In the genomic region with DNA sequence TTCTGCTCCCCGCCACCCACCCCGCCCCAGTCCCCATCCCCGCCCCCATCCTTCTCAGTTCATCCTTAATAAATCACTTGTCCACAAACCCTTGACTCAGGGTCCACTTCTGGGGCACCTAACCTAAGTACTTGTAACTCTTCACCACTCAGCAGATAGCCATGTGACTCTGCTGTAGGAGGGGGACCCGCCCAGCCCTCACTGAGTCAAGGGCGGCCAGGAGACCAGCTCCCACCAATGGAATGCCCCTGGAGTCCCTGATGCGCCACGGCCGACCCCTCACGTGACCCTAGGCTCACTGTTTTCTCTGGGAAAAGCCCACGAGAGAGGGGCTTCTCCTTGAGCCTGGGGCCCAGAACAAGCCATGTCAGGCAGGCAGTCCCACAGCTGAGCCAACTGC, we compare ENCODE assay signal across 19 mouse cellular contexts. TPM values are rescaled to one million over a fixed set of nuclear protein-coding genes. Genes with fewer than 3 reads are reported as not detected.
A peak's percentile ranks its signal among the peaks of the same experiment; 100 is the strongest.
DNase-seq lines count a peak whose midpoint lies in the region; ATAC-seq and TF ChIP-seq lines count a peak whose summit lies in the region.
"Had no signal": no experiment of that assay in that cellular context is flagged by ENCODE, and none has a peak within 500 bp of the region (broad histone marks: within the 10 kb centered on the region; RNA-seq: fewer than 3 reads in every experiment).

No protein-coding gene starts in this region.

- H3K27me3 ChIP-seq in embryonic facial prominence, embryonic 14.5 days (replicated peaks; ENCODE audit: control insufficient read depth, insufficient read depth, low read length) = no peaks in the 10 kb centered on the region
- peaks cover 7% of the 10 kb centered on the region; the same call in 1 of the 2 replicates for H3K27me3 ChIP-seq in embryonic facial prominence, embryonic 10.5 days (replicated peaks; ENCODE audit: low read depth, poor library complexity, severe bottlenecking)
- H3K27me3 ChIP-seq in heart, embryonic 16.5 days (ENCODE audit: control insufficient read depth, insufficient read depth, low read length) = no peaks in the 10 kb centered on the region
- H3K27me3 ChIP-seq in embryonic facial prominence, embryonic 15.5 days = no peaks in the 10 kb centered on the region
- H3K27me3 ChIP-seq: midbrain, embryonic 13.5 days had no signal

- H3K27ac ChIP-seq in embryonic facial prominence, embryonic 14.5 days (replicated peaks; ENCODE audit: low read depth, low read length) = 0 out of 2 replicates have a peak overlapping the region, but pooled peaks have one; percentile 33
- no peak overlapping the region for H3K27ac ChIP-seq in embryonic facial prominence, embryonic 10.5 days (replicated peaks)
- no peak overlapping the region for H3K27ac ChIP-seq in heart, embryonic 16.5 days (ENCODE audit: low read length)
- peak overlapping the region; percentile 63 for H3K27ac ChIP-seq in embryonic facial prominence, embryonic 15.5 days (replicated peaks)
- H3K27ac ChIP-seq in layer of hippocampus, adult 2 months = no peak overlapping the region
- H3K27ac ChIP-seq: gastrocnemius, adult 2 months; midbrain, embryonic 13.5 days had no signal

- ATAC-seq in embryonic facial prominence, embryonic 14.5 days (ENCODE audit: low read depth) = no peak
- peak; percentile 58; the same call in 1 of the 2 replicates for ATAC-seq in heart, embryonic 16.5 days (replicated peaks; ENCODE audit: extremely low read depth, insufficient read depth, low FRiP score)
- no peak for ATAC-seq in embryonic facial prominence, embryonic 15.5 days (ENCODE audit: insufficient number of reproducible peaks, low FRiP score, low TSS enrichment, low read depth)
- ATAC-seq: activated CD4-positive, CD25-positive, alpha-beta regulatory T cell, adult 4 months; CD4-positive, CD25-positive, alpha-beta regulatory T cell, adult 4 months; hindbrain, embryonic 16.5 days; midbrain, embryonic 13.5 days had no signal

- no peak for DNase-seq in embryonic facial prominence, embryonic 14.5 days (ENCODE audit: low spot score)
- no peak for DNase-seq in embryonic facial prominence, embryonic 10.5 days (ENCODE audit: low spot score)
- DNase-seq in heart, postnatal 14 days = no peak
- peak; percentile 66 for DNase-seq in kidney, postnatal 10 days
- DNase-seq in kidney, adult 8-10 months = no peak
- no peak for DNase-seq in layer of hippocampus, adult 2 months (ENCODE audit: low spot score in 2 of 2)
- DNase-seq: adrenal gland, postnatal 14 days; cerebellum, adult 18-20 months; gastrocnemius, adult 2 months; left cerebral cortex, postnatal 4 days; lung, embryonic 14.5 days had no signal

- H3K36me3 ChIP-seq in embryonic facial prominence, embryonic 14.5 days (ENCODE audit: control insufficient read depth, insufficient read depth, low read length) = no peaks in the 10 kb centered on the region
- no peaks in the 10 kb centered on the region for H3K36me3 ChIP-seq in embryonic facial prominence, embryonic 10.5 days (replicated peaks)
- no peaks in the 10 kb centered on the region for H3K36me3 ChIP-seq in heart, embryonic 16.5 days (ENCODE audit: control insufficient read depth, insufficient read depth)
- no peaks in the 10 kb centered on the region for H3K36me3 ChIP-seq in embryonic facial prominence, embryonic 15.5 days
- H3K36me3 ChIP-seq: midbrain, embryonic 13.5 days had no signal

- no peaks in the 10 kb centered on the region for H3K9me3 ChIP-seq in embryonic facial prominence, embryonic 14.5 days (ENCODE audit: control insufficient read depth, low read length)
- no peaks in the 10 kb centered on the region for H3K9me3 ChIP-seq in embryonic facial prominence, embryonic 10.5 days
- H3K9me3 ChIP-seq in heart, embryonic 16.5 days (replicated peaks; ENCODE audit: control insufficient read depth, low read length) = no peaks in the 10 kb centered on the region
- H3K9me3 ChIP-seq in embryonic facial prominence, embryonic 15.5 days (replicated peaks) = no peaks in the 10 kb centered on the region
- H3K9me3 ChIP-seq: midbrain, embryonic 13.5 days had no signal

- no peak overlapping the region for H3K4me3 ChIP-seq in embryonic facial prominence, embryonic 14.5 days (ENCODE audit: low read depth, low read length)
- no peak overlapping the region for H3K4me3 ChIP-seq in embryonic facial prominence, embryonic 10.5 days
- H3K4me3 ChIP-seq in heart, embryonic 16.5 days (ENCODE audit: low read length) = no peak overlapping the region
- H3K4me3 ChIP-seq in embryonic facial prominence, embryonic 15.5 days (replicated peaks) = no peak overlapping the region
- no peak overlapping the region for H3K4me3 ChIP-seq in layer of hippocampus, adult 2 months
- H3K4me3 ChIP-seq: gastrocnemius, adult 2 months; midbrain, embryonic 13.5 days had no signal

- H3K4me1 ChIP-seq in embryonic facial prominence, embryonic 14.5 days (ENCODE audit: control insufficient read depth, insufficient read depth, low read length) = peaks cover 11% of the 10 kb centered on the region; the same call in 1 of the 2 replicates
- peaks cover 52% of the 10 kb centered on the region for H3K4me1 ChIP-seq in embryonic facial prominence, embryonic 10.5 days
- peaks cover 22% of the 10 kb centered on the region for H3K4me1 ChIP-seq in heart, embryonic 16.5 days (ENCODE audit: control insufficient read depth, insufficient read depth, low read length)
- H3K4me1 ChIP-seq in embryonic facial prominence, embryonic 15.5 days = peaks cover 27% of the 10 kb centered on the region

- no peak overlapping the region for H3K9ac ChIP-seq in embryonic facial prominence, embryonic 14.5 days (ENCODE audit: low read depth, low read length)
- no peak overlapping the region for H3K9ac ChIP-seq in heart, embryonic 16.5 days (ENCODE audit: low read length)
- no peak overlapping the region for H3K9ac ChIP-seq in embryonic facial prominence, embryonic 15.5 days
- H3K9ac ChIP-seq: lung, embryonic 14.5 days; midbrain, embryonic 13.5 days had no signal

- no peak overlapping the region for H3K4me2 ChIP-seq in embryonic facial prominence, embryonic 14.5 days (ENCODE audit: low read depth, low read length)
- H3K4me2 ChIP-seq in heart, embryonic 16.5 days (ENCODE audit: low read depth, low read length) = no peak overlapping the region
- no peak overlapping the region for H3K4me2 ChIP-seq in embryonic facial prominence, embryonic 15.5 days (replicated peaks)
- H3K4me2 ChIP-seq: lung, embryonic 14.5 days; midbrain, embryonic 13.5 days had no signal

- no peak for TF ChIP-seq CTCF in layer of hippocampus, adult 2 months (conservative IDR thresholded peaks at IDR 0.05)

- intact Hi-C loops in heart, postnatal 14 days (cut with DNase I) = no loop called here

- WGBS in embryonic facial prominence, embryonic 14.5 days = 59% methylated on average over 10 of the region's 10 CpGs
- WGBS in embryonic facial prominence, embryonic 10.5 days = 54% methylated on average over 10 of the region's 10 CpGs
- 46% methylated on average over 10 of the region's 10 CpGs for WGBS in heart, embryonic 16.5 days
- 58% methylated on average over 10 of the region's 10 CpGs for WGBS in embryonic facial prominence, embryonic 15.5 days

RNA-seq across cellular contexts. Expression of a gene that starts 21.7 kb away (rescaled TPM):
- 223 and 292 TPM in 2 replicates for polyA plus RNA-seq in embryonic facial prominence, embryonic 14.5 days (2014; fragmentation: Nextera tagmentation; extraction: Ambion mirVana)
- 26.0 and 27.5 TPM in 2 replicates for polyA plus RNA-seq in embryonic facial prominence, embryonic 10.5 days (2016; fragmentation: Nextera tagmentation; extraction: Ambion mirVana)
- 70.1 and 70.7 TPM in 2 replicates for polyA plus RNA-seq in heart, embryonic 16.5 days (2015; fragmentation: Nextera tagmentation; extraction: Ambion mirVana)
- total RNA-seq in heart, postnatal 14 days (2021) = 100 to 1,000 TPM; 105 to 121 TPM
- 347 and 357 TPM in 2 replicates for polyA plus RNA-seq in embryonic facial prominence, embryonic 15.5 days (2015; fragmentation: Nextera tagmentation; extraction: Ambion mirVana)
- total RNA-seq in layer of hippocampus, adult 2 months (2021) = 10 to 100 TPM in 1 of 2 experiments, 1 to 10 TPM in 1; 8.2 to 14.5 TPM

RNA-seq across cellular contexts. Expression of a gene that starts 36.6 kb away (rescaled TPM):
- 494 and 574 TPM in 2 replicates for polyA plus RNA-seq in embryonic facial prominence, embryonic 14.5 days (2014; fragmentation: Nextera tagmentation; extraction: Ambion mirVana)
- polyA plus RNA-seq in embryonic facial prominence, embryonic 10.5 days (2016; fragmentation: Nextera tagmentation; extraction: Ambion mirVana) = 830 and 831 TPM in 2 replicates
- 323 and 367 TPM in 2 replicates for polyA plus RNA-seq in heart, embryonic 16.5 days (2015; fragmentation: Nextera tagmentation; extraction: Ambion mirVana)
- total RNA-seq in heart, postnatal 14 days (2021) = 100 to 1,000 TPM in 1 of 2 experiments, 10 to 100 TPM in 1; 99.7 to 120 TPM
- polyA plus RNA-seq in embryonic facial prominence, embryonic 15.5 days (2015; fragmentation: Nextera tagmentation; extraction: Ambion mirVana) = 485 and 487 TPM in 2 replicates
- 100 to 1,000 TPM; 125 to 130 TPM for total RNA-seq in layer of hippocampus, adult 2 months (2021)

RNA-seq across cellular contexts. Expression of a gene that starts 44.9 kb away (rescaled TPM):
- polyA plus RNA-seq in embryonic facial prominence, embryonic 14.5 days (2014; fragmentation: Nextera tagmentation; extraction: Ambion mirVana) = 1.7 and 2.2 TPM in 2 replicates
- 0.09 and 0.21 TPM in 2 replicates for polyA plus RNA-seq in embryonic facial prominence, embryonic 10.5 days (2016; fragmentation: Nextera tagmentation; extraction: Ambion mirVana)
- polyA plus RNA-seq in heart, embryonic 16.5 days (2015; fragmentation: Nextera tagmentation; extraction: Ambion mirVana) = 2.2 and 4.4 TPM in 2 replicates
- total RNA-seq in heart, postnatal 14 days (2021) = under 1 TPM; 0.73 to 0.76 TPM
- polyA plus RNA-seq in embryonic facial prominence, embryonic 15.5 days (2015; fragmentation: Nextera tagmentation; extraction: Ambion mirVana) = 3.4 and 4.5 TPM in 2 replicates
- total RNA-seq in layer of hippocampus, adult 2 months (2021) = under 1 TPM in 1 of 2 experiments, not detected in 1; 0.17 TPM
- total RNA-seq: left cerebral cortex, adult 18-20 months; liver, adult 2 months had no signal
- polyA plus RNA-seq: activated CD4-positive, CD25-positive, alpha-beta regulatory T cell, adult 4 months; CD4-positive, CD25-positive, alpha-beta regulatory T cell, adult 4 months; midbrain, embryonic 13.5 days had no signal

Comparison
In these comparisons a context has a peak if more than half of its experiments do, and no peak if none do; other contexts are left out.
1. H3K27ac ChIP-seq: peak in embryonic facial prominence, embryonic 14.5 days (single experiment) and embryonic facial prominence, embryonic 15.5 days (single experiment); none in embryonic facial prominence, embryonic 10.5 days (single experiment), heart, embryonic 16.5 days (single experiment) and layer of hippocampus, adult 2 months (single experiment).